Comparison of ENCODE assay signal across 1 mouse cellular context in the genomic region with DNA sequence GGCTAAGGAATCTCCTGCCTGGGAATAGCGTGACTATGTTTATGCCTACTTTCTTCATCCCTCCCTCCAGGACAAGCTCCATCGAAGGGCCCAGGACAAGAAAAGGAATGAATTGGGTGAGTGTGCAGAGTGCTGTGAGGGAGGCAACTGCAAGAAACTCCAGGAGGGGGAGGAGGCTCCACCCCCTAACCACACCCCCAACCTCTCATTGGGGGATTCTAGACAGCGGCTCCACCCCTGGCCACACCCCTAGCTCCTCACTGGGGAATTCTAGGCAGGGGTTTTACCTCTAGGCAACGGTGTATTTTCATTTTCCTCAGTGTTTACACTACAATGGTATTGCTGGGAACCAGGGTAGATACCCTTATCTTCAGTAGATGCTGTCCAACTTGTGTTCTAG.
TF ChIP-seq lines count a peak whose summit lies in the region.

No protein-coding gene starts in this region.

TF ChIP-seq in MEL, 35 proteins besides CTCF, POLR2A, EP300 and RAD21 (continued from another document):
- TF ChIP-seq USF2 (IDR thresholded peaks at IDR 0.05; ENCODE audit: borderline replicate concordance in 1 of 2, insufficient read depth in 1 of 2, low read depth in 1 of 2, low read length in 2 of 2) (no peak), NRF1 (IDR thresholded peaks at IDR 0.05; ENCODE audit: insufficient read depth, low read depth, low read length, poor library complexity, severe bottlenecking) (no peak)
